Mouse (Mus musculus): ENCODE data around the gene Ghrhr.

DNA sequence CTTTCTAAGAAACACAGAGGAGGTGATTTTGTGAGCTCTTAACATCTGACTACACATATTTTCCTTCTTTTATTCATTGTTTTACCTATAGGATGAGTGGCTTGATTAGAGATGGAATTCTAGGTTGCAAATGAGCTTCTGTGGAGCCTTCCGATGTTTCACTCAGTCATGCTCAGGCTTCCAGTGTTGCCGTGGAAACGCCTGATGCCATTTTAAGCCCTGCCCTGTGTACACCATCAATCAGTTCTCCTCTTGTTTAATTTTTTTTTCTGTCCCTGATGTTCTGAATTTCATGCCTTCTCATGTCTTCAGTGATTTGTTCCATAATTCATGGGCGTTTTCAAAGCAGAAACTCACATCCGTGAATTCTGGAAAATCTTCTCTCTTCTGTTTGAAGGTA is 40.1 kb downstream of the Ghrhr start:
- TF ChIP-seq TAL1 (IDR thresholded peaks at IDR 0.05; ENCODE audit: low read length), result no peak
- TF ChIP-seq E2F4 (IDR thresholded peaks at IDR 0.05; ENCODE audit: borderline replicate concordance, low read depth, low read length), result no peak
- no peak for TF ChIP-seq POLR2AphosphoS2 (IDR thresholded peaks at IDR 0.05; ENCODE audit: low read length)
- no peak for TF ChIP-seq ZC3H11A (IDR thresholded peaks at IDR 0.05; ENCODE audit: low read depth, low read length)
- TF ChIP-seq POLR2A (IDR thresholded peaks at IDR 0.05; ENCODE audit: control insufficient read depth in 1 of 2, insufficient read depth in 1 of 2, low read depth in 1 of 2, low read length in 2 of 2, poor library complexity in 1 of 2), result no peak
